Mouse (Mus musculus) midbrain, embryonic 11.5 days (tissue): ENCODE data around the gene Cpne8. TPM values are rescaled to one million over a fixed set of nuclear protein-coding genes. Genes with fewer than 3 reads are reported as not detected.
"Not testable (repeated sequence)": the region's sequence is repeated elsewhere in the genome, so short reads cannot be mapped to it uniquely, and the experiment has no call there.

Source experiments
- ATAC-seq: fragments of 200-750 bp; cut with Nextera tagmentation; 2 replicates; pipeline ENCODE4 v1.8.0; 2017; ENCODE audit warnings: moderate TSS enrichment, moderate library complexity; ENCODE audit not compliant: low FRiP score
- DNase-seq: peaks from one replicate; pipeline ENCODE4 v3.0.0; 2015; ENCODE audit warnings: low spot score; ENCODE audit errors: missing footprints
- H3K27ac ChIP-seq: fragments of 300-500 bp; sonication (generic); 2 replicates; pipeline ENCODE4 v1.5.1; 2014; ENCODE audit warnings: low read depth, low read length
- H3K27me3 ChIP-seq: fragments of 300-500 bp; sonication (generic); 2 replicates; pipeline ENCODE4 v1.6.1; 2014; ENCODE audit warnings: mild to moderate bottlenecking, low read length, moderate library complexity, mixed read lengths; ENCODE audit not compliant: control insufficient read depth, insufficient read depth
- H3K36me3 ChIP-seq: fragments of 300-500 bp; sonication (generic); 2 replicates; pipeline ENCODE4 v1.6.1; 2014; ENCODE audit warnings: mild to moderate bottlenecking, low read length, moderate library complexity, mixed read lengths; ENCODE audit not compliant: control insufficient read depth, insufficient read depth
- H3K4me1 ChIP-seq: fragments of 300-500 bp; sonication (generic); 2 replicates; pipeline ENCODE4 v1.6.1; 2014; ENCODE audit warnings: low read length; ENCODE audit not compliant: control insufficient read depth, insufficient read depth
- H3K4me2 ChIP-seq: fragments of 300-500 bp; sonication (generic); 2 replicates; pipeline ENCODE4 v1.6.1; 2014; ENCODE audit warnings: mild to moderate bottlenecking, moderate library complexity
- H3K4me3 ChIP-seq: fragments of 300-500 bp; sonication (generic); 2 replicates; pipeline ENCODE4 v1.5.1; 2014; ENCODE audit warnings: low read depth, low read length
- H3K9ac ChIP-seq: fragments of 300-500 bp; sonication (generic); 2 replicates; pipeline ENCODE4 v1.6.1; 2014; ENCODE audit warnings: low read length
- H3K9me3 ChIP-seq: fragments of 300-500 bp; sonication (generic); 2 replicates; pipeline ENCODE4 v1.6.1; 2016; ENCODE audit warnings: low read length; ENCODE audit not compliant: control insufficient read depth
- WGBS: fragments of 180-500 bp; shearing (Covaris S2); extraction: QIAGEN DNeasy Blood & Tissue Kit; methylation state at CpG from one replicate; pipeline ENCODE4 v1.1.7; 2014; 5-methylcytosine and 5-hydroxymethylcytosine counted together
- polyA plus RNA-seq: library from polyadenylated mRNA; unstranded; fragments of >200 nt; fragmentation: Nextera tagmentation; extraction: Ambion mirVana; gene quantifications from 2 replicates; pipeline ENCODE4 v1.2.1, GENCODE M21; 2014

Cpne8 gene
- polyA plus RNA-seq, 1 experiment from 2014 or later: 7.8 TPM

DNA sequence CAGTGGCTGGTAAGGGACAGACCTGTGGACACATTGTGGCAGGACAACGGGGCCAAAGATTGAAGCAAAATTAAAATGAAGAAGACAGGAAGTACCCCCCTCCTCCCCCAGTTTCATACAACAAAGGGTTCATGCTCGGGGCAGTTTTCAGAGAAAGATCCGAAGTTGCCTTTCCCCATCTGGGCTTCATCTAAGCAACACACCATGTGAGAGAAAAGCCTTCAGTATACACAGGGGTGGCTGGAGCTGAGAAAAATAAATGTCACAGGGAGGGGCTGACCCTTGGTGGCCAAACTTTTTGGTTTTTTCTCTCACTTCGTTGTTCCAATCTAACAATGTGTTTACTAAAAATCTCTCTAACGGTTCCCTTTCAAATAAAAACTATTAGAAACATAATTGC lies 135.8 kb downstream of the Cpne8 start:
- H3K36me3 ChIP-seq: no peaks in the 10 kb centered on the region
- H3K4me2 ChIP-seq: no peak overlapping the region
- no peaks in the 10 kb centered on the region for H3K4me1 ChIP-seq
- no peaks in the 10 kb centered on the region for H3K9me3 ChIP-seq
- no peak overlapping the region for H3K27ac ChIP-seq
- H3K4me3 ChIP-seq: no peak overlapping the region
- H3K9ac ChIP-seq: no peak overlapping the region
- ATAC-seq (no peak), DNase-seq (peak; percentile 73)
- 71% methylated on average over 5 of the region's 5 CpGs for WGBS
- no peaks in the 10 kb centered on the region for H3K27me3 ChIP-seq

DNA sequence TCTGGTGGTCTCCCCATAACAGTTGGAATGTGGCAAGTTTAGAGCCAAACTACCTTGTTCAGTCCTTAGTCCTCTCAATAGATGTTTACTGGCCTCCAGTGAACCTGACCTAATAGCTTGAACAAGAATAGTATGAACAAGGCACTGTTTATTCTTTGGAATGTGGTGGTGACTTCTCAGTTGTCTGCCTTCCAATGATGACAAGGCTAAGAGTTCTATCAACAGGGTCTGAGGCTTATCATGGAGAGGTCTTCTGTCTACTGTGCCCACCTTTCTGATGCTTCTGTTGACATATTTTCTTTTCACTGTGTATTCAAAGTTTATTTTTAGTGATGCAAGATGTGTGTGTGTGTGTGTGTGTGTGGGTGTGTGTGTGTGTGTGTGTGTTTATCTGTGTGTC lies 137.1 kb downstream of the Cpne8 start:
- H3K4me3 ChIP-seq: no peak overlapping the region
- ATAC-seq (no peak), DNase-seq (peak; percentile 72)
- H3K36me3 ChIP-seq: no peaks in the 10 kb centered on the region
- H3K9me3 ChIP-seq: no peaks in the 10 kb centered on the region
- no peaks in the 10 kb centered on the region for H3K27me3 ChIP-seq
- H3K27ac ChIP-seq: no peak overlapping the region
- H3K4me2 ChIP-seq: no peak overlapping the region
- no peaks in the 10 kb centered on the region for H3K4me1 ChIP-seq
- no peak overlapping the region for H3K9ac ChIP-seq

GRCm38 (mm10) chr15:90536311-90537202 lies 142.7 kb downstream of the Cpne8 start:
- H3K9ac ChIP-seq: no peak overlapping the region
- H3K4me3 ChIP-seq: no peak overlapping the region
- no peaks in the 10 kb centered on the region for H3K4me1 ChIP-seq
- WGBS: 89% methylated on average over 5 of the region's 5 CpGs
- H3K27me3 ChIP-seq: no peaks in the 10 kb centered on the region
- ATAC-seq (no peak), DNase-seq (peak; percentile 72)
- H3K4me2 ChIP-seq: no peak overlapping the region
- no peaks in the 10 kb centered on the region for H3K36me3 ChIP-seq
- no peaks in the 10 kb centered on the region for H3K9me3 ChIP-seq
- no peak overlapping the region for H3K27ac ChIP-seq

- Histone ChIP-seq H3K27ac (no peak overlapping the region), H3K9me3 (no peaks in the 10 kb centered on the region), H3K27me3 (no peaks in the 10 kb centered on the region), H3K4me1 (no peaks in the 10 kb centered on the region), H3K4me2 (no peak overlapping the region), H3K36me3 (no peaks in the 10 kb centered on the region), H3K9ac (no peak overlapping the region), H3K4me3 (no peak overlapping the region)
- peak; percentile 78 for DNase-seq
- ATAC-seq: peak; percentile 24; the same call in 1 of the 2 replicates
- 73% methylated on average over 7 of the region's 7 CpGs for WGBS
Observed at GRCm38 (mm10) chr15:90535730-90536129, 143.5 kb downstream of the Cpne8 start.

- H3K4me1 ChIP-seq: no peaks in the 10 kb centered on the region
- H3K9ac ChIP-seq: no peak overlapping the region
- no peaks in the 10 kb centered on the region for H3K36me3 ChIP-seq
- DNase-seq (no peak), ATAC-seq (no peak)
- H3K27ac ChIP-seq: no peak overlapping the region
- H3K27me3 ChIP-seq: no peaks in the 10 kb centered on the region
- no peak overlapping the region for H3K4me3 ChIP-seq
- H3K4me2 ChIP-seq: no peak overlapping the region
- 92% methylated on average over 4 of the region's 4 CpGs for WGBS
- peaks cover 2% of the 10 kb centered on the region; the same call in 1 of the 2 replicates for H3K9me3 ChIP-seq
Observed at GRCm38 (mm10) chr15:90512769-90513168, 166.5 kb downstream of the Cpne8 start.

- H3K9me3 ChIP-seq: no peaks in the 10 kb centered on the region
- ATAC-seq: no peak
- no peak for DNase-seq
- no peaks in the 10 kb centered on the region for H3K36me3 ChIP-seq
- no peaks in the 10 kb centered on the region for H3K27me3 ChIP-seq
- no peak overlapping the region for H3K4me2 ChIP-seq
- H3K4me1 ChIP-seq: no peaks in the 10 kb centered on the region
- no peak overlapping the region for H3K4me3 ChIP-seq
- no peak overlapping the region for H3K9ac ChIP-seq
- H3K27ac ChIP-seq: no peak overlapping the region
- WGBS: 83% methylated on average over 3 of the region's 3 CpGs
Observed at GRCm38 (mm10) chr15:90497080-90497479, 182.2 kb downstream of the Cpne8 start.

GRCm38 (mm10) chr15:90491558-90491957 lies 187.7 kb downstream of the Cpne8 start:
- ATAC-seq (no peak), DNase-seq (peak; percentile 65)
- no peak overlapping the region for H3K27ac ChIP-seq
- no peaks in the 10 kb centered on the region for H3K36me3 ChIP-seq
- no peak overlapping the region for H3K4me3 ChIP-seq
- H3K27me3 ChIP-seq: no peaks in the 10 kb centered on the region
- no peak overlapping the region for H3K4me2 ChIP-seq
- no peak overlapping the region for H3K9ac ChIP-seq
- WGBS: 77% methylated on average over 6 of the region's 6 CpGs
- no peaks in the 10 kb centered on the region for H3K4me1 ChIP-seq
- no peaks in the 10 kb centered on the region for H3K9me3 ChIP-seq

DNA sequence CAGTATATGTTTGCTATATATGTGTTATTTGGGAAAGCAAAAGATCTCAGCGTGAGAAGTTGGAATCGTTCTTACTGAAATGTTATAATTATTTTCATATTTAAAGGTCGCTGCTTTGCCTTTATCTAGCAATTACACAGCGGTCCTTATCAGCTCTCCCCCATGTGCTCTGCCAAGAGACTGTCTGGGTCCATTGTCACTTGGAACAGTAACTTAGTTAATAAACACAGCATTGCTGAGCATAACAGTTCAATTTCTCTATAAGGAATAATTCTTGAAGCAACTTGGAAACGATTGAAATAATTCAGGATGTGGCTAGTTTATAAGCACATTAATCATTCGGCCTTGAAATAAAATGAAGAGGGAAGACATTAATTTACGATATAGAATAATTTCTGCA lies 189.0 kb downstream of the Cpne8 start:
- Histone ChIP-seq H3K4me2 (no peak overlapping the region), H3K4me1 (no peaks in the 10 kb centered on the region), H3K36me3 (no peaks in the 10 kb centered on the region), H3K9me3 (no peaks in the 10 kb centered on the region), H3K27ac (no peak overlapping the region), H3K4me3 (no peak overlapping the region), H3K9ac (no peak overlapping the region), H3K27me3 (no peaks in the 10 kb centered on the region)
- DNase-seq (no peak), ATAC-seq (no peak)
- 94% methylated on average over 7 of the region's 7 CpGs for WGBS

DNA sequence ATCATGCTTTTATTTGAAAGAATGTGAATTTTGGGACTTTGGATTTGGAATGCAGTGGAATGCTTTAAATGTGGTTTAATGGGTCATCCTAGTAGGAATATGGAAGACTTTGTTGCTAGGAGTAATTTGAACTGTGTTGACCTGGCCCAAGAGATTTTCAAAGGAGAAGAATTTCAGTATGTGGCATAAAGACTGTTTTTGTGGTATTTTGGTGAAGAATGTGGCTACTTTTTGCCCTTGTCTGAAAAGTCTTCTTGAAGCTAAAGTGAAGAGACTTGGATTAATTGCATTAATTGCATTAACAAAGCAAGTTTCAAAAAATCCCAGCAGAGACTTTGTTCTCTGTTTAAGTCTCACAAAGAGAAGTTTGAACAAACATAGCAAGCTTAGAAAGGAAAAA lies 208.7 kb downstream of the Cpne8 start:
- H3K4me3 ChIP-seq, H3K27me3 ChIP-seq, DNase-seq, H3K9me3 ChIP-seq, H3K27ac ChIP-seq, H3K4me2 ChIP-seq, ATAC-seq, H3K9ac ChIP-seq, H3K4me1 ChIP-seq, H3K36me3 ChIP-seq: not testable (repeated sequence)
